Mouse (Mus musculus) midbrain, embryonic 16.5 days (tissue): ENCODE data around the gene Shisal2a. TPM values are rescaled to one million over a fixed set of nuclear protein-coding genes. Genes with fewer than 3 reads are reported as not detected.

Source experiments
- ATAC-seq: fragments of 200-750 bp; cut with Nextera tagmentation; 2 replicates; pipeline ENCODE4 v1.8.0; 2017; ENCODE audit warnings: moderate TSS enrichment
- H3K27ac ChIP-seq: fragments of 300-500 bp; sonication (generic); 2 replicates; pipeline ENCODE4 v1.5.1; 2014; ENCODE audit warnings: mild to moderate bottlenecking, low read length, mixed read lengths
- H3K27me3 ChIP-seq: fragments of 300-500 bp; sonication (generic); 2 replicates; pipeline ENCODE4 v1.6.1; 2014; ENCODE audit warnings: low read depth, low read length, mixed read lengths; ENCODE audit not compliant: control insufficient read depth, insufficient read depth
- H3K36me3 ChIP-seq: fragments of 300-500 bp; sonication (generic); 2 replicates; pipeline ENCODE4 v1.6.1; 2014; ENCODE audit warnings: mild to moderate bottlenecking, low read length, moderate library complexity, mixed read lengths; ENCODE audit not compliant: control insufficient read depth, insufficient read depth
- H3K4me1 ChIP-seq: fragments of 300-500 bp; sonication (generic); 2 replicates; pipeline ENCODE4 v1.6.1; 2014; ENCODE audit warnings: mild to moderate bottlenecking, low read length, mixed read lengths; ENCODE audit not compliant: control insufficient read depth, insufficient read depth
- H3K4me2 ChIP-seq: fragments of 300-500 bp; sonication (generic); 2 replicates; pipeline ENCODE4 v1.6.1; 2014; ENCODE audit warnings: mild to moderate bottlenecking, low read length, mixed read lengths
- H3K4me3 ChIP-seq: fragments of 300-500 bp; sonication (generic); 2 replicates; pipeline ENCODE4 v1.5.1; 2014; ENCODE audit warnings: low read depth, mild to moderate bottlenecking, low read length, moderate library complexity, mixed read lengths
- H3K9ac ChIP-seq: fragments of 300-500 bp; sonication (generic); 2 replicates; pipeline ENCODE4 v1.6.1; 2014; ENCODE audit warnings: low read depth, low read length, mixed read lengths
- H3K9me3 ChIP-seq: fragments of 300-500 bp; sonication (generic); replicated peaks from 2 replicates; pipeline ENCODE4 v1.6.1; 2014; ENCODE audit warnings: mild to moderate bottlenecking, low read length, mixed read lengths; ENCODE audit not compliant: control insufficient read depth, poor library complexity, severe bottlenecking
- WGBS: fragments of 180-500 bp; shearing (Covaris S2); extraction: QIAGEN DNeasy Blood & Tissue Kit; methylation state at CpG from one replicate; pipeline ENCODE4 v1.1.7; 2014; 5-methylcytosine and 5-hydroxymethylcytosine counted together
- polyA plus RNA-seq: library from polyadenylated mRNA; unstranded; fragments of >200 nt; fragmentation: Nextera tagmentation; extraction: Ambion mirVana; gene quantifications from 2 replicates; pipeline ENCODE4 v1.2.1, GENCODE M21; 2015

The Shisal2a gene
- polyA plus RNA-seq, 1 experiment from 2014 or later = 6.8 TPM

DNA sequence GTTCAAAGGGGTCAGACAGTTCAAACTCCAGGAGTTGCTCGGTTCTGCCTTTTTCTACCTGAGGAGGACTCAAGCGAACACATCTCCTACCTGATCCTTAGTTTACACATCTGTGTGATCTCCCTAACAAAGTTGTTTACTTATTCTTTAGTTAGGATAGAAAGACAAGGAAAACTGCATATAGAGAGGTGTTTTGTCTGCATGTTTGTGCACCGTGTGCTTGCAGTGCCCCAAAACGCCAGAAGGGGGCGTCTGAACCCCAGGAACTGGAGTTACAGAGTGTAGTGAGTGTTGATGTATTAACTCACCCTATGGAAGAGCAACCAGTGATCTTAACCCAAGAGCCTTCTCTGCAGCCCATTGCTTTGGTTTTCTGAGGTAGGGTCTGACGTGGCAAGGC lies 63.4 kb downstream of the Shisal2a start:
- Histone ChIP-seq H3K4me1 (no peaks in the 10 kb centered on the region), H3K27me3 (no peaks in the 10 kb centered on the region), H3K27ac (no peak overlapping the region), H3K4me3 (no peak overlapping the region), H3K9me3 (no peaks in the 10 kb centered on the region), H3K9ac (no peak overlapping the region), H3K36me3 (no peaks in the 10 kb centered on the region), H3K4me2 (no peak overlapping the region)
- 73% methylated on average over 6 of the region's 6 CpGs for WGBS
- no peak for ATAC-seq

DNA sequence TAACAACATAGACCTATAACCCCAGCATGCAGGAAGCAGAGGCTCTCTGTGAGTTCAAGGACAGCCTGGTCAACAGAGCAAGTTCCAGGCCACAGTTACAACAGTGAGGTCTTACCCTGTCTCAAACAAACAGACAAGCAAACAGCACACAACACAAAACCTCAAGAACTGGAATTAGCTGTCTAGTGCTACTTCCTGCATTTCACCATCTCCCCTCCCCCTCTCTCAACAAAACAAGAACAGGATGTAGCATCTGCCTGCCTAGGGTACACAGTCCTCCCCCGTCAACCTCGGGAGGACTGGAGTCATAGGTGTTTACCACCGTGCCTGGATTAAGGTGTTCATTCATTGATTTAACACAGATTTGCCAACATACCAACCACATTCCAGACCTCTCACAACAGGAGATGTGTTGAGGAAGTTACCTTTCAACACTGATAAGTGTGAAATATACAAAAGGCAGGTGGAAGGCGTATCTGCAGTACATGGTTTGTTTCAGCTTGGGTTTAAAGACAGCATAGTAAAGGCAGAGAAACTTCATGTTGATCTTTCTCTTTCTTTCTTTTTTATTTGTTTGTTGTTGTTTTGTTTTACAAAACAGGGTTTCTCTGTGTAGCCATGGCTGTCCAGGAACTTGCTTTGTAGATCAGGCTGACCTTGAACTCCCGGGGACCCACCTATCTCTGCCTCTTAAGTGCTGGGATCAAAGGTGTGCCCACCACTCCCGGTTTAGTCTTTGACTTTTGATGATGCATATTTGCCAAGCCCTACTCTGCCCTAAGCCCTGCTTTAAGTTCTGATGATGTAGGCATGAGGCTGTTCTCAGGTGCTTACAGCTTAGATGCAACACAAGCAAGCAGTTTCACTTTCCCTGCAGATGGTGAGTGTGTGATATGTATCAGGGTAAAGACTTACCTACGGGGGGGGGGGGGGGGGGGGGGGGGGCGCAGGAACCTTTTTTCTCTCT lies 64.2 kb downstream of the Shisal2a start:
- H3K27me3 ChIP-seq = no peaks in the 10 kb centered on the region
- no peak overlapping the region for H3K9ac ChIP-seq
- no peak for ATAC-seq
- no peaks in the 10 kb centered on the region for H3K4me1 ChIP-seq
- H3K4me3 ChIP-seq = no peak overlapping the region
- H3K36me3 ChIP-seq = no peaks in the 10 kb centered on the region
- no peaks in the 10 kb centered on the region for H3K9me3 ChIP-seq
- WGBS = 91% methylated on average over 7 of the region's 8 CpGs
- H3K27ac ChIP-seq = no peak overlapping the region
- H3K4me2 ChIP-seq = no peak overlapping the region

Other genes with a start within 250 kb of the Shisal2a start
- gene Scp2, start 238.4 kb downstream of the Shisal2a start, polyA plus RNA-seq = 180 and 200 TPM in 2 replicates
- 7.8 and 9.5 TPM in 2 replicates for gene Echdc2, start 217.9 kb downstream of the Shisal2a start, polyA plus RNA-seq
- gene Zyg11a, start 165.3 kb downstream of the Shisal2a start, polyA plus RNA-seq = not detected in 2 replicates
- gene Zyg11b, start 82.3 kb downstream of the Shisal2a start, polyA plus RNA-seq = 37.0 and 38.3 TPM in 2 replicates
- 46.8 and 58.5 TPM in 2 replicates for gene Coa7, start 55.2 kb downstream of the Shisal2a start, polyA plus RNA-seq
- 26.5 and 26.9 TPM in 2 replicates for gene Gpx7, start 23.6 kb upstream of the Shisal2a start, polyA plus RNA-seq
- 50.9 and 58.4 TPM in 2 replicates for gene Tut4, start 76.1 kb upstream of the Shisal2a start, polyA plus RNA-seq
- 78.0 and 79.8 TPM in 2 replicates for gene Prpf38a, start 196.0 kb upstream of the Shisal2a start, polyA plus RNA-seq
- gene Orc1, start 196.1 kb upstream of the Shisal2a start, polyA plus RNA-seq = 1.2 and 1.6 TPM in 2 replicates
- gene Cc2d1b, start 236.6 kb upstream of the Shisal2a start, polyA plus RNA-seq = 19.3 and 21.0 TPM in 2 replicates